Mouse (Mus musculus) hindbrain, embryonic 12.5 days (tissue): ENCODE results near the gene Gatb. TPM values are rescaled to one million over a fixed set of nuclear protein-coding genes. Genes with fewer than 3 reads are reported as not detected.

Experiments
- ATAC-seq: fragments of 200-750 bp; cut with Nextera tagmentation; 2 replicates; pipeline ENCODE4 v1.8.0; 2017; ENCODE audit warnings: moderate TSS enrichment; ENCODE audit not compliant: low FRiP score
- H3K27ac ChIP-seq: fragments of 300-500 bp; sonication (generic); 2 replicates; pipeline ENCODE4 v1.5.1; 2016; ENCODE audit warnings: mild to moderate bottlenecking
- H3K27me3 ChIP-seq: fragments of 300-500 bp; sonication (generic); 2 replicates; pipeline ENCODE4 v1.6.1; 2016; ENCODE audit warnings: mild to moderate bottlenecking
- H3K36me3 ChIP-seq: fragments of 300-500 bp; sonication (generic); 2 replicates; pipeline ENCODE4 v1.6.1; 2016; ENCODE audit warnings: mild to moderate bottlenecking
- H3K4me1 ChIP-seq: fragments of 300-500 bp; sonication (generic); 2 replicates; pipeline ENCODE4 v1.6.1; 2016
- H3K4me2 ChIP-seq: fragments of 300-500 bp; sonication (generic); replicated peaks from 2 replicates; pipeline ENCODE4 v1.6.1; 2016; ENCODE audit warnings: mild to moderate bottlenecking
- H3K4me3 ChIP-seq: fragments of 300-500 bp; sonication (generic); 2 replicates; pipeline ENCODE4 v1.5.1; 2016; ENCODE audit warnings: mild to moderate bottlenecking
- H3K9ac ChIP-seq: fragments of 300-500 bp; sonication (generic); 2 replicates; pipeline ENCODE4 v1.6.1; 2016; ENCODE audit warnings: mild to moderate bottlenecking, moderate library complexity
- H3K9me3 ChIP-seq: fragments of 300-500 bp; sonication (generic); replicated peaks from 2 replicates; pipeline ENCODE4 v1.6.1; 2016; ENCODE audit warnings: mild to moderate bottlenecking
- WGBS: fragments of 180-500 bp; shearing (Covaris S2); methylation state at CpG from one replicate; pipeline ENCODE4 v1.1.7; 2016; 5-methylcytosine and 5-hydroxymethylcytosine counted together
- polyA plus RNA-seq: library from polyadenylated mRNA; unstranded; fragments of >200 nt; fragmentation: Nextera tagmentation; extraction: Ambion mirVana; gene quantifications from 2 replicates; pipeline ENCODE4 v1.2.1, GENCODE M21; 2016

Gene Gatb
- polyA plus RNA-seq, 1 experiment from 2014 or later = 20.0 TPM

GRCm38 (mm10) chr3:85603811-85604210, 29.9 kb downstream of the Gatb start:
- no peak for ATAC-seq
- Histone ChIP-seq H3K27me3 (no peaks in the 10 kb centered on the region), H3K4me2 (no peak overlapping the region), H3K4me1 (peaks cover 12% of the 10 kb centered on the region), H3K9ac (no peak overlapping the region), H3K36me3 (no peaks in the 10 kb centered on the region), H3K9me3 (no peaks in the 10 kb centered on the region), H3K27ac (no peak overlapping the region), H3K4me3 (no peak overlapping the region)
- WGBS = 87% methylated on average over 1 of the region's 1 CpGs

- no peak for ATAC-seq
- Histone ChIP-seq H3K4me3 (no peak overlapping the region), H3K27ac (no peak overlapping the region), H3K9me3 (no peaks in the 10 kb centered on the region), H3K4me2 (no peak overlapping the region), H3K9ac (no peak overlapping the region), H3K27me3 (no peaks in the 10 kb centered on the region), H3K4me1 (peaks cover 3% of the 10 kb centered on the region; the same call in 1 of the 2 replicates), H3K36me3 (0 out of 2 replicates have a peak, but pooled peaks cover 3% of the 10 kb centered on the region)
- 93% methylated on average over 3 of the region's 3 CpGs for WGBS
Observed at GRCm38 (mm10) chr3:85606912-85607311, 33.0 kb downstream of the Gatb start.

DNA sequence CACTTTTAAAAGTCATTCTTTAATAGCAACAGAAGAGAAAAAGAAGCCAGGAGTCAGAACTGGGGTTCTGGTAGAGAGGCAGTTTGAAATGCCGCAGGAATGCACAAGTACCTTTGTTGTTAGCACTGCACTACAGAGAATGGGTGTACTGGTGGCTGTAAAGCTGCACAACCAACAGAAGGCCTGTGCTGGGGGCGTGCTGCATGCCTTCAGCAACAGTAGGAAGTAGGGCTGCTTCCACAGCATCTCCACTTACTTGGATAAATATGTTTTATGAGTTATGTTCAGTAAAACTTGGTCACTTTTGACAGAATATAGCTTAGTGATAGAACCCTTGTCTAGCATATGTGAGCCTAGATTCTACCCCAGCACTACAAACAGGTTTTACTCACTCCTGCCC, 33.8 kb downstream of the Gatb start:
- Histone ChIP-seq H3K4me3 (no peak overlapping the region), H3K4me2 (no peak overlapping the region), H3K36me3 (0 out of 2 replicates have a peak, but pooled peaks cover 3% of the 10 kb centered on the region), H3K4me1 (no peaks in the 10 kb centered on the region), H3K27ac (no peak overlapping the region), H3K9ac (no peak overlapping the region), H3K9me3 (no peaks in the 10 kb centered on the region), H3K27me3 (no peaks in the 10 kb centered on the region)
- WGBS = 93% methylated on average over 2 of the region's 2 CpGs
- ATAC-seq = no peak

DNA sequence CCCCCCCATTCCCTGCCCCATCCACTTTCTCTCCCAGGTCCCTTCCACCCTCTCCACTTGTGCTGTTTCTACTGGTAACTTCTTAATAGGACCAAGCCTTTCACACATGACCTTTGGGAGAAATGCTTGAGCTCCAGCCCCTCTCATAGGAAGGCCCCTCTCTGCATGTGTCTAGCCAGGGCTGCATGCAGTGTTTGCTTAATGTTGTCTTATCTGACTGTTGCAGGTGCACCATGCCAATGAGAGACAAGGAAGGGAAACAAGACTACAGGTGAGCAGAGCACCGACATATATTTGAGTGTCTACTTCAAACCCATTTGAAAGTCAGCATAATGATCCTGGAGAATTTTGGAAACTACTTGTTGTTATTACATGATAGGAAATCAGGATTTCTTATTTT, 42.5 kb downstream of the Gatb start:
- peaks cover 18% of the 10 kb centered on the region for H3K36me3 ChIP-seq
- no peak for ATAC-seq
- H3K9me3 ChIP-seq = no peaks in the 10 kb centered on the region
- no peak overlapping the region for H3K4me3 ChIP-seq
- no peak overlapping the region for H3K4me2 ChIP-seq
- H3K27me3 ChIP-seq = no peaks in the 10 kb centered on the region
- H3K27ac ChIP-seq = no peak overlapping the region
- H3K4me1 ChIP-seq = no peaks in the 10 kb centered on the region
- 94% methylated on average over 1 of the region's 1 CpGs for WGBS
- H3K9ac ChIP-seq = no peak overlapping the region

DNA sequence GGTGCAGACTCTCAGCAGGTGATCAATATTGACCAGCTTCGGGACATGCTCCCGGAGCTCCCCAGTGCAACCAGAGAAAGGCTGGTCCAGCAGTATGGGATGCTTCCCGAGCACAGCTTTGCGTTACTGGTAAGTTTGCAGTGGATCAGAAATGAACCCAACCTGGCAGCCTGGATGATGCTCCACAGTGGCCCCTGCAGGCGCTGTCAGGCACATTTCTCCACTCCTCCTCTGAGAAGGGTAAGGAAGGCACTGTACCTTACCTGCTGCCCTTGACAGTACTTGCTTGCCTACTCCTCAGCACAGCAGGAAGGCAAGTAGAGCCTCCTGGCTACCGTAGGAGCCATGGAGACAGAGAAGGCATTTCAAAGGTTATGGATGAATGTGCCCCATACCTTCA, 45.0 kb downstream of the Gatb start:
- no peaks in the 10 kb centered on the region for H3K27me3 ChIP-seq
- H3K9ac ChIP-seq = no peak overlapping the region
- no peak for ATAC-seq
- no peak overlapping the region for H3K4me2 ChIP-seq
- no peaks in the 10 kb centered on the region for H3K4me1 ChIP-seq
- WGBS = 81% methylated on average over 6 of the region's 6 CpGs
- H3K27ac ChIP-seq = no peak overlapping the region
- peaks cover 18% of the 10 kb centered on the region for H3K36me3 ChIP-seq
- H3K9me3 ChIP-seq = no peaks in the 10 kb centered on the region
- no peak overlapping the region for H3K4me3 ChIP-seq

- H3K9ac ChIP-seq = no peak overlapping the region
- peaks cover 18% of the 10 kb centered on the region for H3K36me3 ChIP-seq
- H3K27ac ChIP-seq = no peak overlapping the region
- no peaks in the 10 kb centered on the region for H3K4me1 ChIP-seq
- H3K9me3 ChIP-seq = no peaks in the 10 kb centered on the region
- no peaks in the 10 kb centered on the region for H3K27me3 ChIP-seq
- no peak for ATAC-seq
- H3K4me3 ChIP-seq = no peak overlapping the region
- no peak overlapping the region for H3K4me2 ChIP-seq
- 86% methylated on average over 5 of the region's 5 CpGs for WGBS
Observed at GRCm38 (mm10) chr3:85619345-85619744, 45.4 kb downstream of the Gatb start.

DNA sequence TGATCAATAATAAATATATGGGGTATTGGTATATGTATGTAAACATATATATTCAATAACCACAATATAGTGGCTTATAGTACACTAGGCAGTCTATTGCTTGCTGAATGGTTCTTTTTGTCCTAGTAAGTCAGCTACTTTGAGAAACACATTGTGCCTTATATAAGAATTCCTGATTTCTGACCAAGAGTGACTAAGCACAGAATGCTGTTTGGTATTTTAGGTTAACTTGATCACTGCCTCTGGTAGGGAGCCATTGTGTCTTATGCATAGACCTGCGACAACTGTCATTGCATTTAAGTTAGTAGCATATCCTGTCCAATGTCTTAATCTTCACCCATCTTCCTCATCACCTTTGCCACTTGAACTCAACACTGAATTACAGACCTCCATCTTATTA, 45.8 kb downstream of the Gatb start:
- H3K4me2 ChIP-seq = no peak overlapping the region
- peaks cover 18% of the 10 kb centered on the region for H3K36me3 ChIP-seq
- WGBS = 97% methylated on average over 1 of the region's 1 CpGs
- no peak overlapping the region for H3K9ac ChIP-seq
- ATAC-seq = no peak
- no peaks in the 10 kb centered on the region for H3K4me1 ChIP-seq
- no peak overlapping the region for H3K27ac ChIP-seq
- no peaks in the 10 kb centered on the region for H3K27me3 ChIP-seq
- no peaks in the 10 kb centered on the region for H3K9me3 ChIP-seq
- H3K4me3 ChIP-seq = no peak overlapping the region

DNA sequence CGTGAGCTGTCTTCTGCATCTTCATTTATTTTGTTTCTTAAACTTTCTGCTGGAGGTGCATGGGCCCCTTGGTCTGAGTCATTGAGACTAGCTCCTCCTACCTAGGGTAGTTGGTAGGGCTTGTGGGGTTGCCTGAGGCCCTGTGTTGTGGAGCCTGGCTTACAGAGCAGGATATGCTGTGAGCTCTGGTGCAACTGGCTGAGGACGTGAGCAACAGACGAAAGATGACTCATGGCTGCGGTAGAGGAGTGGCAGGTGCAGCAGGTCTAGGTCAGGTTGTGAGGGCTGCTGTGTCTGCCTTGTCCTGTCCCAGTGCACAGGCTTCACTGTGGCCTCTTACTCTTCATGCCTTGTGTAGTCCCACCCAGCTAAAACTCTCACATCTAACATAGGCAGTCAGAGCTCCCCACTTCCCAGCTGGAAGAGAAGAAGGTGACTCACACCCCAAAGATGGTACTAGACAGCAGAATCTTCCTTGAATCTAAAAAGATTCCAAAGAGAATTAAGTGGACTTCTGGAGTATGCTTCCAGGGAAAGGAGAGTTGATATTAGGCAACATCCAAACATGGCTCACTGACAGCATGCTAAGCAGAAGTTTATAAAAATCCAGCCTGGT, 56.1 kb downstream of the Gatb start:
- Histone ChIP-seq H3K4me2 (no peak overlapping the region), H3K36me3 (no peaks in the 10 kb centered on the region), H3K9ac (no peak overlapping the region), H3K4me1 (no peaks in the 10 kb centered on the region; the same call in 1 of the 2 replicates), H3K9me3 (no peaks in the 10 kb centered on the region), H3K27ac (no peak overlapping the region), H3K27me3 (no peaks in the 10 kb centered on the region), H3K4me3 (no peak overlapping the region)
- 95% methylated on average over 4 of the region's 4 CpGs for whole genome bisulfite sequencing
- no peak for ATAC-seq

DNA sequence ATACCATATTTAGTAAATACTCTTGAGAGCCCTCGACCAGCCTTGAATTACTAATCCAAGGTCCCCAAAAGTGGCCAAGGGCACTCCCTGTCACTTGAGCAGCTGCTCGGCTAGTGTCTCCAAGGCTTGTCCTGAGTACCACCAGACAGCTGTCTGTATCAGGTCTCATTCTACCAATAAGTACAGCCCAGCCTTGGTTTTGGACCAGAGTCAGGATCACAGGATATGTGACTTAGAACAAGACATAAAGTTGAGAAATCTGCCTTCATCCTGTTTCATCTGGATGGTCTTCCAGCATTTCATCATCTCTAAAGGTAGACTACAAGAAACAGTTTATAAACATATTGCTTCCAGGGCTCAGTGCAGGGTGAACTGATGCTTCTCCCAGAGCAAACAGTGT, 59.8 kb downstream of the Gatb start:
- H3K27me3 ChIP-seq = no peaks in the 10 kb centered on the region
- WGBS = 91% methylated on average over 2 of the region's 2 CpGs
- H3K36me3 ChIP-seq = 0 out of 2 replicates have a peak, but pooled peaks cover 5% of the 10 kb centered on the region
- ATAC-seq = no peak
- no peak overlapping the region for H3K9ac ChIP-seq
- no peak overlapping the region for H3K27ac ChIP-seq
- no peak overlapping the region for H3K4me2 ChIP-seq
- H3K9me3 ChIP-seq = no peaks in the 10 kb centered on the region
- H3K4me1 ChIP-seq = no peaks in the 10 kb centered on the region; the same call in 1 of the 2 replicates
- H3K4me3 ChIP-seq = no peak overlapping the region

GRCm38 (mm10) chr3:85634389-85635125, 60.6 kb downstream of the Gatb start:
- no peak for ATAC-seq
- H3K9me3 ChIP-seq = no peaks in the 10 kb centered on the region
- WGBS = 86% methylated on average over 8 of the region's 8 CpGs
- no peak overlapping the region for H3K4me2 ChIP-seq
- 0 out of 2 replicates have a peak, but pooled peaks cover 8% of the 10 kb centered on the region for H3K36me3 ChIP-seq
- H3K27ac ChIP-seq = no peak overlapping the region
- H3K9ac ChIP-seq = no peak overlapping the region
- no peaks in the 10 kb centered on the region; the same call in 1 of the 2 replicates for H3K4me1 ChIP-seq
- no peak overlapping the region for H3K4me3 ChIP-seq
- H3K27me3 ChIP-seq = no peaks in the 10 kb centered on the region

- no peak overlapping the region for H3K4me3 ChIP-seq
- no peaks in the 10 kb centered on the region for H3K27me3 ChIP-seq
- H3K4me2 ChIP-seq = no peak overlapping the region
- WGBS = 83% methylated on average over 2 of the region's 2 CpGs
- ATAC-seq = no peak
- no peak overlapping the region for H3K27ac ChIP-seq
- H3K9ac ChIP-seq = no peak overlapping the region
- H3K36me3 ChIP-seq = 0 out of 2 replicates have a peak, but pooled peaks cover 8% of the 10 kb centered on the region
- no peaks in the 10 kb centered on the region for H3K9me3 ChIP-seq
- no peaks in the 10 kb centered on the region; the same call in 1 of the 2 replicates for H3K4me1 ChIP-seq
Observed at GRCm38 (mm10) chr3:85635126-85635419, 61.2 kb downstream of the Gatb start.

DNA sequence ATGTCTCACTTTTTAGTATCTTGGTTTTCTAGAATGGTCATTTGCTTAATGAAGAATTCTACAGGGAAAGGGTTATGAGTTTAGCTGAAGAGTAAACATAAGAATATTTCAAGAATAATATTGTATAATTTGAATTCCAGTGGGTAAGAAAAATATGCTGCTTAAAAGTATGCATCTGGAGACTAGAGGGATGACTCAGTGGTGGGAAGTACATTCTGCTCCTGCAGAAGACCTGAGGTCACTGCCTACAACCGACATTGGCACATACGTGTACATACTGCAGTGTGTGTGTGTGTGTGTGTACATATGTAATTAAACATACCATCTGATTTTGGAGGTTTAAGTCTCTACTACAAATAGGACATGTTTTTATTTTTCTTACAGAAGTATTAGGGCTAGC, 61.7 kb downstream of the Gatb start:
- no peaks in the 10 kb centered on the region for H3K27me3 ChIP-seq
- no peak for ATAC-seq
- H3K4me1 ChIP-seq = no peaks in the 10 kb centered on the region; the same call in 1 of the 2 replicates
- no peak overlapping the region for H3K27ac ChIP-seq
- no peaks in the 10 kb centered on the region for H3K9me3 ChIP-seq
- H3K4me2 ChIP-seq = no peak overlapping the region
- 94% methylated on average over 2 of the region's 2 CpGs for WGBS
- H3K36me3 ChIP-seq = 0 out of 2 replicates have a peak, but pooled peaks cover 8% of the 10 kb centered on the region
- no peak overlapping the region for H3K9ac ChIP-seq
- no peak overlapping the region for H3K4me3 ChIP-seq
